Mouse (Mus musculus) C2C12 (cell line): ENCODE data around the gene 4933402N03Rik. TPM values are rescaled to one million over a fixed set of nuclear protein-coding genes. Genes with fewer than 3 reads are reported as not detected.

Experiments
- H3K27me3 ChIP-seq: one replicate; pipeline ENCODE4 v1.6.1; 2011; ENCODE audit not compliant: control insufficient read depth, insufficient read depth, insufficient read length
- H3K36me3 ChIP-seq: one replicate; pipeline ENCODE4 v1.6.1; 2011; ENCODE audit not compliant: control insufficient read depth, insufficient read depth
- H3K4me3 ChIP-seq: one replicate; pipeline ENCODE4 v1.5.1; 2011; ENCODE audit warnings: mild to moderate bottlenecking, control low read depth; ENCODE audit not compliant: poor library complexity, insufficient read depth, severe bottlenecking
- H3K79me2 ChIP-seq: one replicate; pipeline ENCODE4 v1.6.1; 2011; ENCODE audit not compliant: control insufficient read depth, insufficient read depth
- H3K79me3 ChIP-seq: one replicate; pipeline ENCODE4 v1.6.1; 2011; ENCODE audit warnings: low read depth, control low read depth
- H3ac ChIP-seq: one replicate; pipeline ENCODE3; 2011; ENCODE audit warnings: low read depth; ENCODE audit not compliant: control insufficient read depth, insufficient read length
- CEBPB ChIP-seq: IDR thresholded peaks from one replicate; pipeline ENCODE4 v1.6.1; 2011; ENCODE audit warnings: low read depth, mild to moderate bottlenecking, control low read depth, moderate library complexity
- CTCF ChIP-seq: IDR thresholded peaks from one replicate; pipeline ENCODE4 v1.5.1; 2011; ENCODE audit not compliant: control insufficient read depth, insufficient read depth, insufficient read length
- FOSL1 ChIP-seq: IDR thresholded peaks from one replicate; pipeline ENCODE4 v1.8.0; 2011; ENCODE audit warnings: mild to moderate bottlenecking, low read length; ENCODE audit not compliant: poor library complexity, insufficient read depth, severe bottlenecking
- MAX ChIP-seq: IDR thresholded peaks from one replicate; pipeline ENCODE4 v1.6.1; 2011; ENCODE audit warnings: mild to moderate bottlenecking, control low read depth
- MYOD1 ChIP-seq: IDR thresholded peaks from one replicate; pipeline ENCODE4 v1.6.1; 2011; ENCODE audit warnings: low read depth; ENCODE audit not compliant: control insufficient read depth, insufficient read length
- MYOG ChIP-seq: IDR thresholded peaks from one replicate; pipeline ENCODE4 v1.6.1; 2011; ENCODE audit not compliant: control insufficient read depth, insufficient read length; ENCODE audit errors: extremely low read depth
- USF1 ChIP-seq: IDR thresholded peaks from one replicate; pipeline ENCODE4 v1.6.1; 2011; ENCODE audit warnings: low read depth, mild to moderate bottlenecking, control low read depth, moderate library complexity
- polyA plus RNA-seq: library from polyadenylated mRNA; unstranded; fragments of >200 nt; fragmentation: generic; extraction: Trizol; gene quantifications from one replicate; pipeline ENCODE4 v1.2.1, GENCODE M21; 2012; ENCODE audit warnings: missing spikeins

4933402N03Rik gene
- polyA plus RNA-seq, 1 experiment = not detected

- Histone ChIP-seq H3K4me3 (no peak overlapping the region), H3K36me3 (no peaks in the 10 kb centered on the region), H3K79me3 (no peaks in the 10 kb centered on the region), H3K79me2 (no peaks in the 10 kb centered on the region), H3K27me3 (no peaks in the 10 kb centered on the region), H3ac (no peak overlapping the region)
- no peak for TF ChIP-seq FOSL1
- no peak for TF ChIP-seq CTCF
- no peak for TF ChIP-seq MYOG
- TF ChIP-seq USF1 = no peak
- TF ChIP-seq MYOD1 = no peak
- TF ChIP-seq MAX = no peak
- no peak for TF ChIP-seq CEBPB
Measured at GRCm38 (mm10) chr7:131169099-131169498, 23.0 kb upstream of the 4933402N03Rik start.

- TF ChIP-seq CTCF (no peak), USF1 (no peak), MAX (no peak), CEBPB (no peak), FOSL1 (no peak), MYOG (no peak), MYOD1 (no peak)
- Histone ChIP-seq H3ac (no peak overlapping the region), H3K79me2 (no peaks in the 10 kb centered on the region), H3K36me3 (no peaks in the 10 kb centered on the region), H3K79me3 (no peaks in the 10 kb centered on the region), H3K4me3 (no peak overlapping the region), H3K27me3 (no peaks in the 10 kb centered on the region)
Measured at GRCm38 (mm10) chr7:131167771-131168170, 21.7 kb upstream of the 4933402N03Rik start.

- TF ChIP-seq CEBPB (no peak), MYOG (no peak)
- Histone ChIP-seq H3K79me3 (no peaks in the 10 kb centered on the region), H3K79me2 (no peaks in the 10 kb centered on the region), H3K4me3 (no peak overlapping the region), H3K27me3 (no peaks in the 10 kb centered on the region), H3ac (no peak overlapping the region), H3K36me3 (no peaks in the 10 kb centered on the region)
Measured at GRCm38 (mm10) chr7:131162251-131162650, 16.1 kb upstream of the 4933402N03Rik start.

- no peaks in the 10 kb centered on the region for H3K79me3 ChIP-seq
Measured at GRCm38 (mm10) chr7:131153044-131153443, 6.9 kb upstream of the 4933402N03Rik start.

GRCm38 (mm10) chr7:131150179-131150578 lies 4.1 kb upstream of the 4933402N03Rik start:
- Histone ChIP-seq H3K27me3 (no peaks in the 10 kb centered on the region), H3ac (no peak overlapping the region), H3K79me3 (no peaks in the 10 kb centered on the region), H3K36me3 (no peaks in the 10 kb centered on the region), H3K79me2 (no peaks in the 10 kb centered on the region), H3K4me3 (no peak overlapping the region)
- TF ChIP-seq MYOG (no peak), FOSL1 (no peak), MAX (no peak), CTCF (no peak), USF1 (no peak), CEBPB (no peak), MYOD1 (no peak)

More at GRCm38 (mm10) chr7:131153044-131153443, 6.9 kb upstream of the 4933402N03Rik start:
- no peaks in the 10 kb centered on the region for H3K79me2 ChIP-seq
- no peak overlapping the region for H3K4me3 ChIP-seq
- no peak overlapping the region for H3ac ChIP-seq
- H3K27me3 ChIP-seq = no peaks in the 10 kb centered on the region
- H3K36me3 ChIP-seq = no peaks in the 10 kb centered on the region
- no peak for TF ChIP-seq CEBPB
- no peak for TF ChIP-seq MAX
- no peak for TF ChIP-seq CTCF
- no peak for TF ChIP-seq FOSL1
- peak; percentile 40 for TF ChIP-seq MYOD1

- no peaks in the 10 kb centered on the region for H3K79me3 ChIP-seq
- no peaks in the 10 kb centered on the region for H3K27me3 ChIP-seq
- TF ChIP-seq MYOD1 (no peak), MAX (no peak), USF1 (no peak), CEBPB (no peak), FOSL1 (no peak), MYOG (no peak), CTCF (no peak)
- no peaks in the 10 kb centered on the region for H3K36me3 ChIP-seq
- H3K79me2 ChIP-seq = no peaks in the 10 kb centered on the region
- H3ac ChIP-seq = no peak overlapping the region
- H3K4me3 ChIP-seq = no peak overlapping the region
Measured at GRCm38 (mm10) chr7:131133181-131133580, 12.9 kb downstream of the 4933402N03Rik start.
